Mouse (Mus musculus) lung, adult 2 months (tissue): ENCODE measurements at regions not wholly inside any gene's neighbourhood (a gene's known extent, or its start where the extent isn't known, plus 50 kb on each side); places are given as distances from the start of the nearest gene placed in this dataset.

Experiments used
- DNase-seq: peaks from one replicate; pipeline ENCODE4 v3.0.0; 2022
- H3K4me1 ChIP-seq: fragments of 200-500 bp; 2 replicates; pipeline ENCODE4 v1.6.1; 2011; ENCODE audit warnings: low read length; ENCODE audit not compliant: control insufficient read depth, insufficient read depth
- H3K4me3 ChIP-seq: fragments of 200-500 bp; replicated peaks from 2 replicates; pipeline ENCODE3; 2011; ENCODE audit warnings: low read depth, mild to moderate bottlenecking, control low read depth, low read length; ENCODE audit errors: extremely low read depth
- CTCF ChIP-seq: fragments of 200-500 bp; IDR thresholded peaks from 2 replicates; pipeline ENCODE4 v1.5.1; 2011; ENCODE audit warnings: mild to moderate bottlenecking, low read length, control low read depth; ENCODE audit not compliant: insufficient read depth
- POLR2A ChIP-seq: fragments of 200-500 bp; IDR thresholded peaks from 2 replicates; pipeline ENCODE4 v1.6.1; 2011; ENCODE audit warnings: low read depth, mild to moderate bottlenecking, control low read depth, low read length, borderline replicate concordance; ENCODE audit errors: extremely low read depth
- WGBS: fragments of 180-500 bp; shearing (Covaris S2); methylation state at CpG from one replicate; pipeline ENCODE4 v1.1.7; 2018; 5-methylcytosine and 5-hydroxymethylcytosine counted together

DNA sequence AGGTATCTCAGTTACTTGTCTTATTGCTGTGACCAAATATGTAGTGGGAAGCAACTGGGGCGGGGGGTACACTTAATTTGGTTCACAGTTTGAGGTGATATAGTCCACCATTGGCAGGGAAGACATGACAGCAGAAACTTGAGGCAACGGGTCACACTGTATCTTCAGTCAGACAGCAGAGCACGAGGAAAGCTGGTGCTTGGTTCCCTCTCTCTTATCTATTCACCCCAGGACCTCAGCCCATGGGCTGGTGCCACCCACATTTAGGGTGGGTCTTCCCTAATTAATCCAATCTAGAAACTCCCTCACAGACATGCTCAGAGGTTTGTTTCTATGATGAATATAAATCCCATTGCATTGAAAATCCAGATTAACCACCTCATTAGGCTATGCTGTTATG lies 56.5 kb downstream of the Otud1 start:
- H3K4me3 ChIP-seq = no peak overlapping the region
- TF ChIP-seq POLR2A (no peak), CTCF (no peak)

DNA sequence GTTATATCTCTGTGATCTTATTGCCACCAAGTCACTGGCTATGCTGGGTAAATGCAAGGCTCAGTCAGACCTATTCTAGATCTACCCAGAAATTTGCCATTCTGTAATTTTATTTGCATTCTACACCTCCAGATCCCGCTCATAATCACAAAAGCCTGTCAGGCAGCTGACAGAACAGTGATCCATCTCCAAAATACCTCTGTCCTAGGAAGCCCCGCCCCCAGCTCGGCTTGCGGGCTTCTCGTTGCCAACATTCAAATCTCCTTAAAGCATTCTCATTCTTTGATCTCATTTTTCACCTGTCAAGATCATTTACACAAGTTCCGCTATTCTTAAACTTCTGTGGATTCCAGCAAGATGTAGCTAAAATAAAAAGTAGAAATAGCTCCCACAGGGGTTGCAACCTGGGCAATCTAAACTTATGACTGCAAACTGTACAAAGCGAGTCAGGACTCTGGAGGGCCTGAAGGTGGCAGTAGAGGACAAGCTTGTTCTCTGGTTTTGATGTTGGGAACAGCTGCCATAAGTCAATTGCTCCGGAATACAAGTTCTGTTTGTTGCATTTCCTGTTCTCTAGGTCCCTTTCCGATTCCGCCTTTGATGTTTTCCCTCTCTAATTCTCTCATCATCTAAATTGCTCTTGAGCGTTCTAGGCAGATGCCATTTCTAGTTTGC lies 58.1 kb downstream of the Otud1 start:
- no peak for TF ChIP-seq POLR2A
- TF ChIP-seq CTCF = peak; percentile 68
- Histone ChIP-seq H3K4me1 (no peaks in the 10 kb centered on the region), H3K4me3 (no peak overlapping the region)
- 7% methylated on average over 11 of the region's 11 CpGs for WGBS
- DNase-seq = peak; percentile 54

More for the DNA sequence above, 56.5 kb downstream of the Otud1 start:
- DNase-seq = no peak
- 64% methylated on average over 3 of the region's 3 CpGs for WGBS
- no peaks in the 10 kb centered on the region for H3K4me1 ChIP-seq

DNA sequence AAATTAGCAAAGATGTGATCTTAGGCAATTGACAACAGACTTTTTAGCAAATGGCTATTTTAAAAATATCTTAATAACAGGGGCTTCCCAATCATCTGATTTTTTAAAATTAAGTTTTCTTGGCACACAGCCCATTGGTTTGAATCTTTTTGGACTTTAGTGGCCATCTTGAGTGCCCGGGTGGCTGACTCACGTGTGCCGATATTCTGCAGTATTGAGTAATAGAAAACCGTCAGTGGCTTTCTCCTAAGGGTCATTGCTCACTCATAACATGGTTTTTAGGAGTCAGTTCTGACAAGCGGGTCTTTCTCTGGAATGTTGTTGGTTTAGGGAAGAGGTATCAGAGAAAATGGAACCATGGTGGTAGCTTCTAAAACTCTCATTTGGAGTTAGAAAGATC lies 58.8 kb downstream of the Otud1 start:
- Histone ChIP-seq H3K4me3 (no peak overlapping the region), H3K4me1 (no peaks in the 10 kb centered on the region)
- TF ChIP-seq POLR2A (no peak), CTCF (no peak)
- no peak for DNase-seq
- WGBS = 72% methylated on average over 5 of the region's 5 CpGs

DNA sequence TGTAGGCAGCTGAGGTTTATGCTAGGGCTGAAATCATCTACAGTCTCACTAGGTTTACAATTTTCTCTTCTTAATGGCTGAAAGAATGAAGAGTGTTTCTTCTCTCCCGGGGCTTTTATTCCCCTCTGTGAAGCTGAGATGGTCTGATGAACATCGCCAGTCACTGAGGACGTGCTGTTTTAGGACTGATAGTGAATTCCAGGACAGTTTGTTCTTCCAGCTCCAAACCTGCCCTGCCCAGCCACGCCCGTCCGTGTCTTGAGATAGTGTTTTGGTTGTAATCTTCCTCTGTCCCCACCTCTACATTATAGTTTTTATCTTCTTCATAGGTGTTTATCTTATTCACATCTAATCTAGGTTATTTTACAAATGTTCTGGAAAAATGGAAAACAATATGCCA lies 68.5 kb downstream of the Otud1 start:
- no peaks in the 10 kb centered on the region; the same call in 1 of the 2 replicates for H3K4me1 ChIP-seq
- no peak for TF ChIP-seq CTCF
- TF ChIP-seq POLR2A = no peak
- WGBS = 78% methylated on average over 6 of the region's 6 CpGs
- DNase-seq = no peak
- no peak overlapping the region for H3K4me3 ChIP-seq

DNA sequence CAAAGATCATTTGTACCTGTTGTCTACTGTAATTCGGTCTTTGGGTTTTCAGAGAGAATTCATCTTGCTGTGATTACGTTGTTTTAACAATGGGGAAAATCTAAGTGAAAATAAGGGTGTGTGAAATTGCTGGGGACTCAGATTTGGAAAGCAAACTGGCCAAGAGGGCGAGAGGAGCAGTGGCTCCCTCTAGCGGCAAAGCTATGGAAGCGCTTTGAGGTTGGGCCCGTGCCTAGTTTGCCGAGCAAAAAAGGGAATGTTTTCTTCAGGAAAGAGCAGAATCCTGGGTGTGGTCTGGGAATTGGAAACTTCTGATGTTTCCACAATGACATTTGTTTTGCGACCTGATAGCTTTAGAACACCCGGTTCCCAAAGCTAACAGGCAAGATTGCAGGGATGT lies 69.4 kb downstream of the Otud1 start:
- no peaks in the 10 kb centered on the region; the same call in 1 of the 2 replicates for H3K4me1 ChIP-seq
- peak; percentile 44 for DNase-seq
- no peak for TF ChIP-seq POLR2A
- TF ChIP-seq CTCF = peak; percentile 84
- 13% methylated on average over 9 of the region's 9 CpGs for WGBS
- no peak overlapping the region for H3K4me3 ChIP-seq

DNA sequence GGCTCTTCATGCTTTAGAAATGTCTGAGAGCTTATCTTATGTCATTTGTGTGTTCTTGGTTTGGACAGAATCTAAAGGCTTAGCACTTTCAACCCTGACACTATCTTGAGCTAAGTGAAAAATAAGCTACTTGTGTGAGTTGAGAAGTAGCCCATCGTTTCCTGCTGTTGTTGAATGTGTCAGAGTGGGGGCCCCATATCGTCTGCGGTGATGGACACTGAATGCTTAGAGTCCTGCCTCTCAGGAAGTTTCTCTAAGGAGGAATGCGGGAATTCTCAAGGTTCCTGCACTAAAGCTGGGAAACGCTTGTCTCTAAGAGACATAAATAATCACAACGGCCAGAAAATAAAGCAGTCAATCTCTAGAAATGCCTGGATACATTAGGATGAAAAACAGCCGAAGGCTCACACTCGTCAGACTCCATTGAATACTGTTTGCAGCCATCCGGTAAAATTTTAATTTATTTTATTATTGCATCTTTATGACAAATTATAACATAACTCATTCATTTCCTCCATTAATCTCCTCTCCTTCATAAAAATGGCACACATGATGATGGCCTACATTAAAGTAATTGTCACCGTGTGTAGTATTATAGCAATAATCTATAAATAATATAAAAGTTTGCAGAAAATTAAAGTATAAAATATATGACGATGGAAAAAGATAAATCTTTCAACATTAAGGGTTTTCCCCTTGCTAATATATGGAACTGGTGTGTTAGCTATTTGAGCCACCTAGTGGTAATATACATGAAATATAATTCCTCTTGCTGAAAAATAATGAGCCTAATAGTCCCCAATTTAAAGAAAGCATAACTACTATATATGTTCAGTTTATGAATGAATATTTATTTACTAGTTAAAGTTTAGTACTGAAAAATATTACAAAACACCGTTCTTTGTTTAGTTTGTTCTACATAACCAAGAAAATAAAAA lies 75.6 kb downstream of the Otud1 start:
- Histone ChIP-seq H3K4me1 (no peaks in the 10 kb centered on the region), H3K4me3 (no peak overlapping the region)
- DNase-seq = no peak
- WGBS = 49% methylated on average over 12 of the region's 12 CpGs
- TF ChIP-seq CTCF (no peak), POLR2A (no peak)

DNA sequence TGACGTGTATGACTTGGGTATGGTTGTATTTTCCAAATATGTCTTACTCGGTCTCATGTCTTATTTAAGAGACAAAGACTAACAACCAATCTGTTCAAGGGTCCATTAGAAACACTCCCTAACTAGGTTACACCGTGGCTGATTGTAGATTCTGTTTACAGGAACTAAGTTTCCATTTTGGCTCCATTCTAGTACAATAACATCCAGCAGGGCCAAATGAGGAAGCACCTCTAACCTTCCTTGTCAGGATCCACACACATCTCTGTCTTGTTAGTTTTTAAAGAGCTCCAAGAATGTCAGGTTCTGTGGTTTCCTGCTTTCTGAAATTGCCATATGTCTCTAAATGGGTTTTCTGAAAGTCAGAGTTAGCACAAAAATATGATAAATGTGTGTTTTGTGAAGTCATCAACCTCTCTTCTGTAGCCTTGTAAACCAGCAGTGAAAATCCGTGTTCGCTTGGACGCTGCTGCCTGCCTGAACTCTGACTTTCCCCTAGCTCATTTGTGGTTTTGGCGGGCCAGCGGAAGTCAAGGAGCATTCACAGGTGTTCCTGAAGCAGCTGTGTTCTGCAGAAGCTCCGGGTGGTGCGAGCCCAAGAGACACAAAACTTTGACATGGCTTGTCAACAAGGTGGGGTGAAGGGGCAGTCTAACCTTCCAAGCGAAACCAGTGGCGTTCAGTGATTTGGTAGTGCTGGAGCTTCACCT lies 76.8 kb downstream of the Otud1 start:
- DNase-seq = no peak
- WGBS = 58% methylated on average over 12 of the region's 12 CpGs

DNA sequence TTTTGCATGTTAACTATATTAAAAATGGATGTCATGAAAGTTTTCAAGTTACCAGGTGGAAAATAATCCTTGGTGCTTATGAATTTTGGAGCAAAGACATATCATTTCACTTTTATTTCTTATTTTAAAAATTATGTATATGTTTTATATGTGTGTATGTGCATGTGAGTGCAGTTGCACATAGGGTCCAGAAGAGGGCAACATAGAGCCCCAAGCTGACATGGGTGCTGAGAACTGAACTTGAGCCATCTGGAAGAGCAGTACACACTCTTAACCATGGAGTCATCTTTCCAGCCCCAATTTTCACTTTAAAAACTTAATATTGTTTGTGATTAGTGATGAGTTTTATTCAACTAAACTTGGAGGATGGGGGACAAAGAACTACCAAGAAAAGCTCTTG lies 84.0 kb downstream of the Otud1 start:
- DNase-seq = no peak
- no peaks in the 10 kb centered on the region for H3K4me1 ChIP-seq
- TF ChIP-seq POLR2A = no peak
- no peak for TF ChIP-seq CTCF
- H3K4me3 ChIP-seq = no peak overlapping the region

More for the DNA sequence above, 76.8 kb downstream of the Otud1 start:
- TF ChIP-seq POLR2A = no peak
- TF ChIP-seq CTCF = no peak
- H3K4me3 ChIP-seq = no peak overlapping the region
- no peaks in the 10 kb centered on the region for H3K4me1 ChIP-seq

DNA sequence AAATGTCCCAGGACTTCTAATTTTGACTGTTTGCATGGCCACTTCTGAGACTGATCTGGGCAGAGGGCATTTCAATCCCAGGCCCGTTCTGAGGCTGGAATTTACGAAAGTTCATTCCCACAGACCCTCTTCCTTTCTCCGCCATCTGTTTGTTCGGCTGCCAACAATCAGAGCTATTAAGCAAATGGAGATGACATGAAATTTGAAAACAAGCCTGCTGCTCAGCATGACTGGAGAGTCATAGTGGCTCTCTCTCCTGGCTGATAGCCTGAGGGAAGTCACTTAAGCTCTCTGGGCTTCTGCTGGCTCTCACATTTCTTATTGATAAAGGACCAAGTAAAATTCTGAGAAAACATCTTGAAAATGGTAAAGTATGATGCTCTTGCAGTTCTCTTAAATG lies 85.9 kb downstream of the Otud1 start:
- no peak overlapping the region for H3K4me3 ChIP-seq
- DNase-seq = no peak
- no peaks in the 10 kb centered on the region for H3K4me1 ChIP-seq
- WGBS = 58% methylated on average over 4 of the region's 4 CpGs
- TF ChIP-seq CTCF = no peak
- TF ChIP-seq POLR2A = no peak
